Mouse (Mus musculus) left cerebral cortex, postnatal 4 days (tissue): ENCODE data around the gene Mphosph10. TPM values are rescaled to one million over a fixed set of nuclear protein-coding genes. Genes with fewer than 3 reads are reported as not detected.

Source experiments
- DNase-seq: peaks from one replicate; pipeline ENCODE4 v3.0.0-alpha.2; 2022
- intact Hi-C: fragments of 180-260 bp; cut with DNase I; formaldehyde crosslinking; loops from one replicate; pipeline ENCODE4 v1.15.1; 2025
- total RNA-seq, 2 experiments: library from RNA; stranded (reverse); gene quantifications; 2 replicates each; pipeline ENCODE4 v1.2.3; 2021

The Mphosph10 gene
- total RNA-seq, result 10 to 100 TPM; 15.0 to 17.9 TPM

DNA sequence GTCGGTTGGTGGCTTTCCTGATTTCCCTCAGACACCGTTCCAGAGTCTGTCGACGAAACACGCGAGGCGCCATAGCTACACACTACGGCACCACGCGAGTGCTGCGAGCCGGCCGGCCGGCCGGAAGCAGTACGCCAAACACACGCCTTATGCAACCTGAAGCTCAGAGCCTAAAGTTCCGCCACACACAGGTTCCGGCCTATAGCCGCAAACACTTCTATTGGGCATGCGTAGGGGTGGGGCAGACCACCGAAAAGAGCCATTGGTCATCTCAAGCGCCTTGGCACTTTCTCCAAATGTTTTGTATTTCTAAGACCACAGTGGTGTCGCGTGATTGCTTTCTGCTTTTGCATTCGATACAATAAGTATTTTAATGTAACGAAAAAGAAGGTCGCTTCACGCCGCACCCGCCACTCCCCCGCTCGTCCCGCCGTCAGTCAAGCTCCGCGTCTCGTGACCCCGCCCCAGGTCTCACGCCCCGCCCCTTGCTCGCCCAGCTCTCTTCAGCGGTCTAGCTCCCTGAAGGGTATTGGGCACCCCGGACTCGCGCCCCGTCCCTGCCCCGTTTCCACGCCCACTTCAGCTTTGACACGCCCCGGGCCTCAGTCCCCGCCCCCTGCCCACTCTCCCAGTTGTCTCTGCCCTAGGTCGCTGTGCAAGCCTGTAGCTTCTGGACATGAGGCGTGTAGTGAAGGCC lies at the start of gene Mphosph10, which contains the start of gene Mcee:
TSS of gene Mphosph10 (minus strand) at position 147 of the 697 bp plus-strand sequence.
TSS of gene Mcee (plus strand) at position 486 of the 697 bp plus-strand sequence.
- intact Hi-C loops, result loop anchor here (2.0 to 5.0 kb wide), 3 partner anchors 109 to 350 kb away; partner anchors contain the start of gene Apba2
- peak; percentile 97 for DNase-seq

DNA sequence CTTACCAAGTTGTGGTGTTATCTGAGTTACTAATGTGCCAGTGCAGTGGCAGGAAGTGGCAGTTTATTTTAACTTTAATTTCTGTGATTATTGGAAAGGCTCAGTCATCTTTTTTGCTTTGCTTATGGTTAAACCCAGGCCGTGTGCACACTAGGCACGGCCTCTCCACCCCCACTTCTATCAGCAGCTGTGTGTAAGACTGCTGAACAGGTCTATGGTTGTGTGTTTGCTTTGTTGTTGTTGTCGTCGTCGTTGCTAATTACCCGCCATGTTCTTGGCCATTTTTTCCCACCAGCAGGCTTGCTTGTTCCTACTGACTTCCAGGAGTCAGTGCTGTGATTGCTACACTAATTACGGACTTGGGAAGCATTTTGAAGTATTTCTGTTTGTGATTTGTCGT lies 48.5 kb upstream of the Mphosph10 start:
- intact Hi-C loops, result no loop called here
- DNase-seq, result no peak

DNA sequence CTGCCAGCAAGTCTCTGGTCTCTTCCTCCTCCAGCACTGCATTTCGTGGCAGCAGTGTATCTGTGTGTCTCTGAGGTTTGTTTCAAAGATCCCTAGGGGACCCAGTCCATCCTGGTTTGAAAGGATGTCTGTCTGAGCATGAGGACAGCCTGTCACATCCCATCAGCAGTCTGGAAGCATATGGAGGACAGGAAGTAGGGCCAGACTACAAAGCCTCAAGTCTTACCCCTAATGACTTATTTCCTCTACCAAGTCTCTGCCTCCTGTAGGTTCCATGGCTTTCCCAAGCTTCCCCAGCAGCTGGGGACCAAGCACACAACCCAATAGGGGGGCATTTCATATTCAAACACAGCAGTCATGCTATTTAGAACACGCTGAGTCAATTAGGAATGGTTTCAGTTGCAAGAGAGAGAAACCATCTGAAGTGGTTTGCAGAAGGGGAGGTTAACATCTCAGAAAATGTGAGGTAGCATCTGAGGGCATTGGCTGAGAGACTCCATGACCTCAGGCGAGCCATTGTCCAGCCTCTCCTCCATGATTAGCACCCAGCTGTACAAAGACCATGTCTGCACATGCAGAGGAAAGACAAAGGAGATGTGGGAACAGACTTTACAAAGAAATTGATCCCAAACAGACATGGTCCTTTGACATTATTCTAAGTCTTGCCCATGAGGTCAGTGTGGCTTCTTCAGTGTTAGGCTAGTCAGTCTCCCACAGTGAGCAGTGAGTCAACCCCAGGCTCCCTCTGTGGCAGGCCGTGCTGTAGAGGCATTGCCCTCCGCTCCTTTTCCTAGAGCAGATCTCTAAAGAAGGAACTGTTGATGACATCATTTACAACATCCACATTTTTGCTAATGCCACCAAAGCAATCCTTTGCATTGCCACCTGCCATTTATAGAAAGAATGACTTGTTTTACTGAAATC lies 47.8 kb upstream of the Mphosph10 start:
- intact Hi-C loops, result no loop called here
- peak; percentile 16 for DNase-seq

DNA sequence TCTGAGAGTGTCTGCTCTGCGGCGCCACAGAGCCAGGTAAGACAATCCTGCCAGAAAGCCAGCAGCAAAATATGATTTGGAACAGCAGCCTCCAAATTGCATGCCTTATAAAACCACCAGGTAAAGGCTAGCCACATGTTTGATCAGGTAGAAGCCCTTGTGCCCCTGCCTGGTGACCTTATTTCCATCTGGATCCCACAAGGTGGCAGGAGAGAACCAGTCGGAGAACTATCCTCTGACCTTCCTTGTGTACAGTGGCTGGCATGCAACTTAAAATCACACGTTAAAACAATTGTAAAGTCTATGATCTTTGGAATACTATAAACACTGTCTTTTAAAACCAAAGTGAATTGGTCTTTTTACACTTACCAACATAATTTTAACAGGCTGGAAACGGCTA lies 32.8 kb upstream of the Mphosph10 start:
- intact Hi-C loops, result no loop called here
- DNase-seq, result peak; percentile 59

DNA sequence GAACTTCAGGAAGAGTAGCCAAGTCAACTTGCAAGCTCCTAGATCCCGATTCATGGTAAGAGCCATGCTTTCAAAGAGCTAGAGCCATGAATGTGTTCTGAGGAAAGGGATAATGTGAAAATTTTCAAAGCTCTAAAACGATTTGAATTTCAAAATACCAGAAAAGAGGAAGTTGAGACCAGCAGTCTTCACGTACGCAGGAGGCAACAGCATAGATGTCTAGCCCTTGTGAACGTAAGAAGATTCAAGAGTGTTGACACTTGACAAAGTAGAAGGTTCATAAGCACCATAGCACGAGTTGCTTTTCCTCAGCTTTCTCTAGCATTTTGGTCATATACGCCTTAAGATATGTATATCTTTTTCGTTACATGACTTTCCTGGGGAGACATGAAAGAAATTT lies 11.9 kb upstream of the Mphosph10 start:
- no peak for DNase-seq
- intact Hi-C loops, result no loop called here

DNA sequence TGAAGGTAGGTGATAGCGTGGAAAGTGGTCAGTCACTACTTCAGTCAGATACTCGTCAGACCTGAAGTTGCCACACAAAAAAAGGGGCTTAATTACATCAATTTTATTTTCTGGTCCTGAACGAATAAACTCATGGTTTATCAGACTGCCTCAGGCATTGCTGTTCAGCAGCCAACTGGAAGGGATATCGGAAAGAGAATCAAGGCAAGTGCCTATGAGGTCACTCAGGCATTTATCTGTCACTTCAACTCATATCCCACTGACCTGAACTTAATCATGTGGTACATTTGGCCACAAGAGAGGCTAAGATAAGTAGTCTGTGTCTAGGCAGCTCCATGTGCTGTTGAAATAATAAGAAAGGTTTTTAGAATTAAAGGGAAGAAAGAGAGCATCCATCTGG lies 10.4 kb upstream of the Mphosph10 start:
- intact Hi-C loops, result no loop called here
- no peak for DNase-seq

DNA sequence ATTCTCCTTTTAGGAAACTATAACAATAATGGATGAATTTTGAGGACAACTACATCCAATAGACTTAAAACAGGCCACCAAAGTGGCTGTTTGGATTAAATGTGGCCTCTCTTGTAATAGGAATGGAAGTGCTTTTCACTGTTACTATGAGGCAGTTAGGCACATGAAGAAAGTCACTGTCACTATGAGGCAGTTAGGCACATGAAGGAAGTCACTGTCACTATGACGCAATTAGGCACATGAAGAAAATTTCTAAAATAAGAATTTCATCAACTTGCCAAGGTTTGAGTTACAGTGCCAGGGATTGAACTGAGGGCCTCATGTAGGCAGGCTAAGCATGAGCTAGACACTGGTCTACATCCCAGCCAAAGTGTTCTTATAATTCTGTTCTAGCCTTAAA lies 8.7 kb upstream of the Mphosph10 start:
- DNase-seq, result no peak
- intact Hi-C loops, result no loop called here

DNA sequence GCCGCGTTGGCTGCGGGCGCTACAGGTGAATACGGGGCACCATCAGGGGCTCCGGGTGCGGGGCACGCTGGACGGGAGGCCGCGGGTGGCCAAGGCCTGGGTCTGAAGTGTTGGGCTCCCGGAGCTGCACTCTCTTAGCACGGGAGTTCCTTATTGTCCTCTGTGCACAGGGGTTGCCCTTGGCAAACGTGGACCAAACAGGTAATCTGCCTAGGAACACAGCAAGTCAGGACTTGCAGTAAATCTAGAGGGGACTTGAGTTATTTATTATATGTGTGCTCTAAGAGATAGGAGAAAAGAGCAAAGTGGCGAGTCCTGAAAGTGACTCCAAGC lies 717 bp upstream of the Mphosph10 start:
- no peak for DNase-seq

DNA sequence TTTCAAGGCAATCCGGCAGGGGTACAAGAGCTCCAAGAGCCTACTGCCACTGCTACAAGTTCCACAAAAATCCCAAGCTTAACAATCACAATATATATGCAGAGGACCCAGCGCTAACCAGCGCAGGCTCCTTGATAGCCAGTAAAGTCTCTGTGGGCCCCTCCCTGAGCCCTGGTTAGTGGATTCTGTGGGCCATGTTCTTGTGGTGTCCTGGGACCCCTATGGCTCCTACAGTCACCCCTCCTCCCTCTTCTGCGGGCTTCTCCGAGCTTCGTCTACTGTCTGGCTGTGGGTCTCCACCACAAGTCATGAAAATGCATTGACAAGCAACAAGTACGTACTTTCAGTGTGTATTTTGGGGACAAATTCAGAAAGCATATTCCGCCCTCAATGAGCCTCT lies 589 bp downstream of the Mphosph10 start:
- peak; percentile 7 for DNase-seq
- intact Hi-C loops, result loop anchor here (5.0 kb wide), 2 partner anchors 336 to 351 kb away; no protein-coding TSS in a partner anchor

More for the DNA sequence above, 717 bp upstream of the Mphosph10 start:
- intact Hi-C loops, result loop anchor here (2.0 to 5.0 kb wide), 3 partner anchors 108 to 350 kb away; partner anchors contain the start of gene Apba2

DNA sequence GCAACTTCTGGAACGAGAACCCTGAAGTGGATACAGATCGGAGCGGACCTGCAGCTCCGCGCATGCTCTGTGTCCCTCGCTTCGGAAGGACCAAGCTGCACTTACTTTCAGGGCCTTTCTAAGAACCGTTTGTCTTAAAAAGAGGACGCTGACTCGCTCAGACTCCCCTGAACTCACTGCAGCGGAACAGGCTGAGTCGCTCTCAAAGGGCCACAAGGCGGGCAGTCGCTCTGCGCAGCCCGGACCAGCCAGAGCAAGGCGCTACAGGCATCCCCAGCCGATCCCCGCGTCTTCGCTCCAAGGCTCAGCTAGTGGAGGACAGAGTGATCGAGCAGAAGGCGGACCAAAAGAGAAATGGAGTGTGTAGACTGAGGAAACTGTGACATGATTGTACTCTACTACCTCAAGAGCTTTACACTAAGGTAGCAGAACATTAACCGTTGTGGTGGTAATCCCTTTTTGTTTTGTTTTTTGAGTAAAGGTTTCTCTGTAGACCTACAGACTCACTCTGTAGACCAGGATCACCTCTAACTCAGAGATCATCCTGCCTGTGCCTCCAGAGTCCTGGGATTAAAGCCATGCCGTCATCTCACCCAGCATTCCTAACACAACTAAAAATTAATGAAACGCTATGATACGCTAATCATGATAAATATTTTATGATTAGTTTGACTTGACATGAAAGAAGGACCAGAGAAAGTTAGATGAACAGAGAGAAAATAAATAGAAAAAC lies 18.1 kb downstream of the Mphosph10 start, which contains the start of gene Fan1:
TSS of gene Fan1 (minus strand) at position 266 of the 733 bp plus-strand sequence.
- intact Hi-C loops, result loop anchor here (10.0 kb wide), 2 partner anchors 209 to 439 kb away; partner anchors contain the start of gene Klf13

DNA sequence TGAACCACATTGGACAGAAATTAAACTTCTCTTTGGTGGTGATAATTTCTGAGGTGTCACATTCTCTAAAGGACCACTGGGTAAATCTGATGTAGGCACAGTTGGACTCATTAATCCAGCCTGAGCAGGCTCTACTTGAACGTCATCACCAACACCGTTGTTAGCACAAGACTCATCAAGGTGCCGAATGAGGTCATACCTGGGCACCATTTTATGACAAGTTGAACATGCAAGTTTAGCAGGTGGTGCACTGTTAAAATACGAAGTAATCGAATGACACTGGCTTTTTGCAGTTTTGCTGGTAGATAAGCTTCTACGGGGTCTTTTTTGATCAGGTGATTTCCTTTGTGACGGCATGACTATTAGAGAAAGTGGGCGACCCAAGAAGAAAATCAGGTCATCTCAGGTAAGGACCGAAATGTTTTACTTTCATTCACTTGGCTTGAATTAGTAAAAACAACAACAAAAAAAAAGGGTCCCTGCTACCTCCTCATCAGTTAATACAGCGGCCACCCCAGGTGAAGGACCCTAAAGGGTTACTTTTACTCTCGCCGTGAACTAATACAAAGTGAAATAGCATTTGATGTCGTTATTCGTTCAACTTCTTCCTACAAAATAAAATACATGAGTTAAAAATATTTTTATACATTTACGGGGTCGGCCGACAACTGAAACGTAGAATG lies 18.8 kb downstream of the Mphosph10 start:
- intact Hi-C loops, result loop anchor here (10.0 kb wide), 2 partner anchors 208 to 438 kb away; partner anchors contain the start of gene Klf13
- DNase-seq, result no peak

More for the DNA sequence above, 18.1 kb downstream of the Mphosph10 start, which contains the start of gene Fan1:
- peak; percentile 85 for DNase-seq

DNA sequence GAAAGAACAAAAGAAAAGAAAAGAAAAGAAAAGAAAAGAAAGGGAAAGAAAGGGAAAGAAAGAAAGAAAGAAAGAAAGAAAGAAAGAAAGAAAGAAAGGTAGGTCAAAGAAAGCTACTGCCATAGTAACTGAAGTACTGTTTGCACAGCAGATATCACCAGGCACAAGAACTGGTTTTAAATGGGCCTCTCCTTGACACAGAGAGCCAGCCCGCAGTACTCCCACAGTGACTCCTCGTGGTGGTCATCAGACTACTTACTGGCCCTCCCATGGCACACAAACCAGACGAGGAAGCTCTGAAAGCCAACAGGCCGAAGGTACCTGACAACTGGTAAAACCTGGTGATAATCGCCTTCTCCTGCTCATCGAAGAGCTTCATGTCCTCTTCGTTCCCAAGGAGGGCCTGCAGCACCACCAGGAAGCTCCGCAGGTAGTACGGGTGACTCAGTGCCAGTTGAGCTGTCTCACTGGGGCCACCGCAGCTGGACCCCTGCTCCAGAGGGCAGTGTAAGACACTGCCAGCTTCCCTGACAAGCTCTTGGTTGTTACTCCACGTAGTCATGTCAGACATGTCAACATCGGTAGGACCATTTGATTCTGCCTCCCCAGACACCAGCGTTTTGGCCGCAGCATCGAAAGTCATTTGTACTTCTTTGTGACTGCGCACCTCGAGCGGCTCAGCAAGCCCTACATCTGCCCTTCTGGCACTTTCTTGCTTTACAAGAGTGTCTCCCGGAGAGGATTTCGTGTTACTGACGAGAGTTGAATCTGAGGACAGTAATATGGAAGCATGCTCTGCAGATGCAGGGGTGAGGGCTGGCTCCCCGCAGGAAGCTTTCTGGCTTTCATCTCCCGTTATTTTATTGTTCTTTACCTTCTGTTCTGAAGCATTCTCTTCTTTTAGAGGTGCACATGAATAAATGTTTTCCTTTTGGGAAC lies 19.9 kb downstream of the Mphosph10 start:
- no peak for DNase-seq
- intact Hi-C loops, result loop anchor here (10.0 kb wide), 2 partner anchors 207 to 437 kb away; partner anchors contain the start of gene Klf13

DNA sequence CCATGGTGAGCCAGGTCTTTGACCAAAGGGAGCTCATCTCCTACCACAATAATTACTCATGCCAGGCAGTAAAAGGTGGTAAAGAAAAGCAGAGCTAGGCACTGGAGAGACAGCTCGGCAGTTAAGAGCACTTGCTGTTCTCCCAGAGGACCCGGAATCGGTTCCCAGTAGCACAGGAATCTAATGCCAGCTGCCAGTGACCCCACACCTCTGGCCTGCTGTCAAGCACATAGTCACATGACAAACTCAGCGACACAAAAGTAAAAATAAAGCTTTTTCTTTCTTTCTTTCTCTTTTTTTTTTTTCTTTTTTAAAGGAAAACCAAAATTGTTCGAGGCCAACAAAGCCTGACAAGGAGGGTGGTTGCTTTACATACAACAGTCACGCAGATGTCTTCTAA lies 22.2 kb downstream of the Mphosph10 start:
- intact Hi-C loops, result loop anchor here (10.0 kb wide), 2 partner anchors 205 to 435 kb away; partner anchors contain the start of gene Klf13
- no peak for DNase-seq

DNA sequence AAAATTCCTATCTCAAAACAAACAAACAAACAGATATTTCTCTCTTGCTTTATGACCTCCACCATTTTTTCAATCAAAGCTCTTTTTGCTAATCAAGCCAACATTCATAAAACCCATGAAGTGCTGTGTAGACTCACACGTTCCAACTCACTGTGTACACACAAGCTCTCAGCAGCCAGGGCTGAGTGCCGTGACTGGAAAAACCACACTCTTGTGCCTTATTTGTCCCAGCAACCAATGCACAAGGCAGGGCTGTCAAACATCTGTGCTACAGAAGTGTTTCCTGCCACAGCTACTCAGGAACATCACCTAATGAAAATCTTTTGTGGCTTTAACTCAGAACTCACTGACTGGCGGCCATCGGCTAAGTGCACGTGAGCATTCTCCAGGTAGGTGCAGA lies 26.2 kb downstream of the Mphosph10 start:
- no peak for DNase-seq
- intact Hi-C loops, result no loop called here

DNA sequence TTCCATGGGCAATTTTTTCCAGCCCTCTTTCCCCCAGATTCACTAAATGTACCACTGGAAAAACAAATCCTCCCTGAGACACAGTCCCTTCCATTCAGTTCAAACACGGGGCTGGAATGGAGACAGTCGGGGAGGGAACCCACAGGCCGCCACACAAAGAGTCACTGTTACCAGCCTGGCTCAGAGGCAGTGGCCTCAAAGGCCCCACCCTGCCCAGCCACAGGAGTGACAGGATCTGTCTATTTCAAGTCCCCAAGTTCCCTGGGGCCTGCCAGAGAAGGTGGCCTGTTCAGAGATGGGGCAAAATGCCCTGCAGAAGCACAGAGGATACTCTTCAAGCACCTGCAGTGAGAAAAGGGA lies 31.5 kb downstream of the Mphosph10 start:
- intact Hi-C loops, result no loop called here
- DNase-seq, result no peak

DNA sequence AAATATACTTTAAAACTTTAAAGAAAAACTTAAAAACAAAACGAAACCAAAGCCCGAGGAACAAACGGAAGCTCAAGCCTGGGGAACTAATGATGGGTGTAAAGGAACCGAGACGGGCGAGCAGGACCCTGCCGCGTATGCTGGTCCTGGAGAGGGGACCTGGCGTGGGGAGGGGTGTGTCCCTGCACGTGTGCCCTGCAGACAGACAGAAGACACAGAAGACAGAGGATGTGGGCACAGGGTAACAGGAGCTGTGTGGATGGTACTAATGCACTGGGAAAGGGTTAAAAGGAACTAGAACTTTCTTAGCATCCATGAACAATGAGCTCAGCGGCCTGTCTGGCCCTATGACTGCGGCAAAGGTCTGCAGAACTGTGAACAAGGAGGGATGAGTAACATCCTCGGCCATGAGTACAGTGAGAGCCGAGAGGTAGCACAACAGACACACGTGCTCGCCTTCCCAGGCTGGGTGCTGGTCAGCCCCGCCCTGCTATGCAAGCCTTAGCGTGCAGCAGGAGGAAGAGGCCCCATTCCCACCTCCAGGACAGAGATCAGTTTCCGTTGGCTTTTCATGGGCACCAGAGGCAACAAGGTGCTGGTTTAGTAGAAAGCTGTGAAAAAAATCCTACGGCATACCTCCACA lies 32.0 kb downstream of the Mphosph10 start:
- no peak for DNase-seq
- intact Hi-C loops, result no loop called here

DNA sequence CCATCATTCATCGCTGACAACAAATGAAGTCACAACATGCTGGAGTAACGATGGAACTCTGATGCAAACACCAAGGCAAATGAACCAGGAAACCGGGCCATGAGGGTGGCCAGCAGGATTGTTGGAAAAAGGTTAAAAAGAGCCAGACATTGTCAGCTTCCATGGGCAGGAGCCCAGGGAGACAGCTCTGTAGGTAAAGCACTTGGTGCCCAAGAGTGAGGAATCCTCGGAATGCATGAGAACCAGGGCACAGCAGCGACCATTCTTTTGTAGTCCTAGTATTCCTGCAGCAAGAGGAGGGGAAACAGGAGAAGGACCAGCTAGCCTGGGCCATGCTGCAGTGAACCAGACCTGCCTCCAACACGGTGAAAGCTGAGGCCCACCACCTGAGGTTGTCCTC lies 33.4 kb downstream of the Mphosph10 start:
- DNase-seq, result no peak
- intact Hi-C loops, result no loop called here

DNA sequence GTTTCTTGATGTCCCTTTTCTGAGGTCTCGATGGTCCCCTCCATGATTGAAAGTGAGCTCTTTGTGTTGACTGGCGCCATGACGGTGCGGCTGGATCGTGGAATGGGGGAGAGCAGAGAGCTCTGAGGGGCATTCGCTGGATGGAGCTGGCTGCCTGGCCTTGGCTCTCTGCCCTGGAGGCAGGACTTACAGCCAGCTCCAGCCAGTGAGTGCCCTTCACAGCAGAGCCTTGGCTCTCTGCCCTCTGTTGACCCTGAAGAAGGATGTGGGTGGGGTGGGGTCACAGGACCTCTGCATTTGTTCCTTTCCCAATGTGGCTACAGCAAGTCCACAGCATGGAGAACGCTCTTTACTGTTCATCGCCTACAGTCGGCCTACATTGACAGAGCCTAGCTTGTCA lies 34.7 kb downstream of the Mphosph10 start:
- peak; percentile 77 for DNase-seq
- intact Hi-C loops, result no loop called here
